Mouse (Mus musculus): Measurements from ENCODE around the gene Dnm3. TPM values are rescaled to one million over a fixed set of nuclear protein-coding genes. Genes with fewer than 3 reads are reported as not detected.

Gene Dnm3
- polyA plus RNA-seq, 2 experiments, result 14.7 to 21.9 TPM

GRCm38 (mm10) chr1:162077454-162077853, 400.4 kb downstream of the Dnm3 start:
- peak overlapping the region; percentile 89 for H3K27ac ChIP-seq (replicated peaks; ENCODE audit: low read depth, low read length)
- no peak overlapping the region for H3K4me3 ChIP-seq (replicated peaks; ENCODE audit: low read length)
- WGBS, result 28% methylated on average over 6 of the region's 6 CpGs
- no peaks in the 10 kb centered on the region for H3K27me3 ChIP-seq (ENCODE audit: control insufficient read depth, insufficient read depth, low read length)
- H3K36me3 ChIP-seq (ENCODE audit: control insufficient read depth, insufficient read depth, low read length), result no peaks in the 10 kb centered on the region
- DNase-seq (ENCODE audit: low spot score) (peak; percentile 75), ATAC-seq (ENCODE audit: low FRiP score, low read depth) (no peak)
- no peak for TF ChIP-seq POLR2A (IDR thresholded peaks at IDR 0.05; ENCODE audit: borderline replicate concordance, extremely low read depth, insufficient read depth, insufficient read length)
- peaks cover 62% of the 10 kb centered on the region for H3K4me1 ChIP-seq (ENCODE audit: control insufficient read depth, insufficient read depth, low read length)
- no peaks in the 10 kb centered on the region for H3K9me3 ChIP-seq (ENCODE audit: control insufficient read depth, low read length)
- no peak overlapping the region for H3K9ac ChIP-seq (ENCODE audit: low read depth, low read length, severe bottlenecking)
- no peak overlapping the region for H3K4me2 ChIP-seq (replicated peaks; ENCODE audit: low read depth, low read length, severe bottlenecking)

- Histone ChIP-seq H3K36me3 (ENCODE audit: control insufficient read depth, insufficient read depth, low read length) (no peaks in the 10 kb centered on the region), H3K4me2 (replicated peaks; ENCODE audit: low read depth, low read length, severe bottlenecking) (no peak overlapping the region), H3K27ac (replicated peaks; ENCODE audit: low read depth, low read length) (peak overlapping the region; percentile 89), H3K4me1 (ENCODE audit: control insufficient read depth, insufficient read depth, low read length) (peaks cover 61% of the 10 kb centered on the region), H3K4me3 (replicated peaks; ENCODE audit: low read length) (no peak overlapping the region), H3K9me3 (ENCODE audit: control insufficient read depth, low read length) (no peaks in the 10 kb centered on the region), H3K27me3 (ENCODE audit: control insufficient read depth, insufficient read depth, low read length) (no peaks in the 10 kb centered on the region), H3K9ac (ENCODE audit: low read depth, low read length, severe bottlenecking) (no peak overlapping the region)
- no peak for TF ChIP-seq POLR2A (IDR thresholded peaks at IDR 0.05; ENCODE audit: borderline replicate concordance, extremely low read depth, insufficient read depth, insufficient read length)
- ATAC-seq (ENCODE audit: low FRiP score, low read depth), result 0 out of 2 replicates have a peak, but pooled peaks have one; percentile 7
- 20% methylated on average over 10 of the region's 10 CpGs for WGBS
- peak; percentile 57 for DNase-seq (ENCODE audit: low spot score)
Measured at GRCm38 (mm10) chr1:162076581-162077001, 401.2 kb downstream of the Dnm3 start.

- H3K9me3 ChIP-seq (ENCODE audit: control insufficient read depth, low read length), result no peaks in the 10 kb centered on the region
- no peak for TF ChIP-seq POLR2A (IDR thresholded peaks at IDR 0.05; ENCODE audit: borderline replicate concordance, extremely low read depth, insufficient read depth, insufficient read length)
- DNase-seq (ENCODE audit: low spot score) (peak; percentile 66), ATAC-seq (ENCODE audit: low FRiP score, low read depth) (no peak)
- 38% methylated on average over 10 of the region's 10 CpGs for WGBS
- H3K4me3 ChIP-seq (replicated peaks; ENCODE audit: low read length), result no peak overlapping the region
- H3K36me3 ChIP-seq (ENCODE audit: control insufficient read depth, insufficient read depth, low read length), result no peaks in the 10 kb centered on the region
- peak overlapping the region; percentile 89 for H3K27ac ChIP-seq (replicated peaks; ENCODE audit: low read depth, low read length)
- H3K4me2 ChIP-seq (replicated peaks; ENCODE audit: low read depth, low read length, severe bottlenecking), result peak overlapping the region; percentile 30; the same call in 1 of the 2 replicates
- H3K9ac ChIP-seq (ENCODE audit: low read depth, low read length, severe bottlenecking), result 0 out of 2 replicates have a peak overlapping the region, but pooled peaks have one; percentile 0
- peaks cover 58% of the 10 kb centered on the region for H3K4me1 ChIP-seq (ENCODE audit: control insufficient read depth, insufficient read depth, low read length)
- no peaks in the 10 kb centered on the region for H3K27me3 ChIP-seq (ENCODE audit: control insufficient read depth, insufficient read depth, low read length)
Measured at GRCm38 (mm10) chr1:162075831-162076230, 402.0 kb downstream of the Dnm3 start.

GRCm38 (mm10) chr1:162075416-162075815, 402.4 kb downstream of the Dnm3 start:
- Histone ChIP-seq H3K27me3 (ENCODE audit: control insufficient read depth, insufficient read depth, low read length) (no peaks in the 10 kb centered on the region), H3K9ac (ENCODE audit: low read depth, low read length, severe bottlenecking) (0 out of 2 replicates have a peak overlapping the region, but pooled peaks have one; percentile 0), H3K4me3 (replicated peaks; ENCODE audit: low read length) (no peak overlapping the region), H3K9me3 (ENCODE audit: control insufficient read depth, low read length) (no peaks in the 10 kb centered on the region), H3K4me1 (ENCODE audit: control insufficient read depth, insufficient read depth, low read length) (peaks cover 58% of the 10 kb centered on the region), H3K27ac (replicated peaks; ENCODE audit: low read depth, low read length) (peak overlapping the region; percentile 89), H3K36me3 (ENCODE audit: control insufficient read depth, insufficient read depth, low read length) (no peaks in the 10 kb centered on the region), H3K4me2 (replicated peaks; ENCODE audit: low read depth, low read length, severe bottlenecking) (peak overlapping the region; percentile 30)
- DNase-seq (ENCODE audit: low spot score) (peak; percentile 36), ATAC-seq (ENCODE audit: low FRiP score, low read depth) (no peak)
- WGBS, result 15% methylated on average over 4 of the region's 4 CpGs
- no peak for TF ChIP-seq POLR2A (IDR thresholded peaks at IDR 0.05; ENCODE audit: borderline replicate concordance, extremely low read depth, insufficient read depth, insufficient read length)

- Histone ChIP-seq H3K27me3 (ENCODE audit: control insufficient read depth, insufficient read depth, low read length) (no peaks in the 10 kb centered on the region), H3K9me3 (ENCODE audit: control insufficient read depth, low read length) (no peaks in the 10 kb centered on the region), H3K4me1 (ENCODE audit: control insufficient read depth, insufficient read depth, low read length) (peaks cover 58% of the 10 kb centered on the region), H3K9ac (ENCODE audit: low read depth, low read length, severe bottlenecking) (no peak overlapping the region), H3K4me2 (replicated peaks; ENCODE audit: low read depth, low read length, severe bottlenecking) (peak overlapping the region; percentile 30), H3K27ac (replicated peaks; ENCODE audit: low read depth, low read length) (peak overlapping the region; percentile 89), H3K4me3 (replicated peaks; ENCODE audit: low read length) (no peak overlapping the region), H3K36me3 (ENCODE audit: control insufficient read depth, insufficient read depth, low read length) (no peaks in the 10 kb centered on the region)
- TF ChIP-seq POLR2A (IDR thresholded peaks at IDR 0.05; ENCODE audit: borderline replicate concordance, extremely low read depth, insufficient read depth, insufficient read length), result no peak
- peak; percentile 96 for DNase-seq (ENCODE audit: low spot score)
- WGBS, result 15% methylated on average over 17 of the region's 17 CpGs
- peak; percentile 82 for ATAC-seq (ENCODE audit: low FRiP score, low read depth)
Measured at GRCm38 (mm10) chr1:162074626-162075410, 403.0 kb downstream of the Dnm3 start.

Measured in limb, embryonic 14.5 days (tissue).